Mouse (Mus musculus): ENCODE results near the gene Kiss1r.
"Not testable (repeated sequence)": the region's sequence is repeated elsewhere in the genome, so short reads cannot be mapped to it uniquely, and the experiment has no call there.

Kiss1r gene

GRCm38 (mm10) chr10:79936911-79937441, 20.2 kb downstream of the Kiss1r start:
- in situ Hi-C loops (cut with MboI, MseI) = no loop called here

- in situ Hi-C loops (cut with MboI, MseI) = no loop called here
Measured at GRCm38 (mm10) chr10:79937775-79938526, 21.2 kb downstream of the Kiss1r start.

- in situ Hi-C loops (cut with MboI, MseI) = no loop called here
Measured at GRCm38 (mm10) chr10:79940749-79941148, 24.0 kb downstream of the Kiss1r start.

- in situ Hi-C loops (cut with MboI, MseI) = no loop called here
Measured at GRCm38 (mm10) chr10:79942988-79943387, 26.2 kb downstream of the Kiss1r start.

- in situ Hi-C loops (cut with MboI, MseI) = no loop called here
Measured at GRCm38 (mm10) chr10:79943471-79943901, 26.7 kb downstream of the Kiss1r start.

- in situ Hi-C loops (cut with MboI, MseI) = no loop called here
Measured at GRCm38 (mm10) chr10:79945507-79946234, 28.9 kb downstream of the Kiss1r start.

GRCm38 (mm10) chr10:79946752-79947322, 30.1 kb downstream of the Kiss1r start:
- in situ Hi-C loops (cut with MboI, MseI) = no loop called here

- in situ Hi-C loops (cut with MboI, MseI) = no loop called here
Measured at GRCm38 (mm10) chr10:79947502-79947901, 30.7 kb downstream of the Kiss1r start.

- in situ Hi-C loops (cut with MboI, MseI) = loop anchor here (5.0 kb wide), 1 partner anchor 63 kb away; the partner anchor contains the start of gene Elane
Measured at GRCm38 (mm10) chr10:79949873-79950272, 33.1 kb downstream of the Kiss1r start.

- in situ Hi-C loops (cut with MboI, MseI) = loop anchor here (5.0 kb wide), 1 partner anchor 63 kb away; the partner anchor contains the start of gene Elane
Measured at GRCm38 (mm10) chr10:79950661-79951060, 33.9 kb downstream of the Kiss1r start.

- in situ Hi-C loops (cut with MboI, MseI) = loop anchor here (5.0 kb wide), 1 partner anchor 67 kb away; the partner anchor contains the start of gene Elane
Measured at GRCm38 (mm10) chr10:79953946-79954345, 37.2 kb downstream of the Kiss1r start.

GRCm38 (mm10) chr10:79955691-79956090, 38.9 kb downstream of the Kiss1r start:
- in situ Hi-C loops (cut with MboI, MseI) = no loop called here

- in situ Hi-C loops (cut with MboI, MseI) = no loop called here
Measured at GRCm38 (mm10) chr10:79956643-79957154, 39.9 kb downstream of the Kiss1r start.

GRCm38 (mm10) chr10:79958140-79958816, 41.5 kb downstream of the Kiss1r start:
- in situ Hi-C loops (cut with MboI, MseI) = no loop called here

GRCm38 (mm10) chr10:79959412-79959811, 42.6 kb downstream of the Kiss1r start:
- in situ Hi-C loops (cut with MboI, MseI) = not testable (repeated sequence)

- in situ Hi-C loops (cut with MboI, MseI) = no loop called here
Measured at GRCm38 (mm10) chr10:79959847-79960601, 43.3 kb downstream of the Kiss1r start, which contains the start of gene Wdr18. TSS of gene Wdr18 (plus strand) at chr10:79960152.

- in situ Hi-C loops (cut with MboI, MseI) = no loop called here
Measured at GRCm38 (mm10) chr10:79960671-79961294, 44.0 kb downstream of the Kiss1r start.

GRCm38 (mm10) chr10:79964727-79965126, 48.0 kb downstream of the Kiss1r start:
- in situ Hi-C loops (cut with MboI, MseI) = no loop called here

- in situ Hi-C loops (cut with MboI, MseI) = no loop called here
Measured at GRCm38 (mm10) chr10:79965325-79965724, 48.6 kb downstream of the Kiss1r start.

GRCm38 (mm10) chr10:79966886-79967400, 50.2 kb downstream of the Kiss1r start:
- in situ Hi-C loops (cut with MboI, MseI) = no loop called here

All from T-helper 1 cell (primary cell).